Mouse (Mus musculus) left cerebral cortex, adult 9 months (tissue): ENCODE results near the gene Mrps36.
"Not testable (repeated sequence)": the region's sequence is repeated elsewhere in the genome, so short reads cannot be mapped to it uniquely, and the experiment has no call there.

Experiments
- DNase-seq, 2 experiments: peaks; one replicate each; pipeline ENCODE4 v3.0.0; 2022; ENCODE audit warnings: low spot score in 2 of 2

Mrps36 gene

GRCm38 (mm10) chr13:100732756-100733155, 11.7 kb downstream of the Mrps36 start:
- DNase-seq: no peak

DNA sequence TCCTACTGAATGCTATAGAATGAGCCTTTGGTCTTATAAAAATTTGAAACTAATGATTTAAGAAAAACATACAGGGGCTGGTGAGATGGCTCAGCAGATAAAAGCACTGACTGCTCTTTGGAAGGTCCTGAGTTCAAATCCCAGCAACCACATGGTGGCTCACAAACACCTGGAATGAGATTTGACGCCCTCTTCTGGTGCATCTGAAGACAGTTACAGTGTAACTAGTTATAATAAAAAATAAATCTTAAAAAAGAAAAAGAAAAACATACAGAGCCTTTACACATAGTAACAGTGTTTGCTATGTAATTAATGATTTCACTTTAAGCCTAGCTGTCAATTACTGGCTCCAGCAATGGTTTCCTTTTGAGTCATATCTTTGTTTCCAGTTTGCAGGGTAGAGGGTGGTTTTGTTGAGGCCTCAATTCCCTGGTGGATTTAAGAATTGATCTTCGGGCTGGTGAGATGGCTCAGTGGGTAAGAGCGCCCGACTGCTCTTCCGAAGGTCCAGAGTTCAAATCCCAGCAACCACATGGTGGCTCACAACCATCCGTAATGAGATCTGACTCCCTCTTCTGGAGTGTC, 12.9 kb downstream of the Mrps36 start:
- DNase-seq: not testable (repeated sequence)

GRCm38 (mm10) chr13:100730861-100731176, 13.6 kb downstream of the Mrps36 start, which contains the start of gene Cdk7:
Gene Cdk7, minus strand, starts transcription at chr13:100730939.
- peak; percentile 82 to 92 for DNase-seq

GRCm38 (mm10) chr13:100730153-100730860, 14.2 kb downstream of the Mrps36 start:
- peak in 1 of 2 experiments; percentile 5 for DNase-seq

GRCm38 (mm10) chr13:100728530-100728929, 15.9 kb downstream of the Mrps36 start:
- not testable (repeated sequence) for DNase-seq

DNA sequence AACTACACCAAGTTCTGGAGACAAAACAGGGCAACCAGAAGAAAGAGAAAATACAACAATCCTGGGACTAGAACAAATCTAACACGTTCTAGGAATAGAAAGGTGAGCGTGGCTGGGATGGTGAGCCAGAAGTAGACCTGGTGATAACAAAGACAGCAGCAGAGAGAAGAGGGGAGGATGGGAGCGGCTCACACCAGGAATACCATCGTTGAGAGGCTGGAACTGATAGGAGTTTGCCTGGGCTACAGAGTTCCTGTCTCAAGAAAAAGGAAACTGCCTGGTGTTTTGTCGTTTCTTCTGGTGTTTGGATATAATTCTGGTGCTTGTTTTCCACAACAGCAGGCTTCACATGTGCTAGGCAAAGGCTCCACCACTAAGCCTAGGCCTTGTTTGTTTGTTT, 16.4 kb downstream of the Mrps36 start:
- no peak for DNase-seq

GRCm38 (mm10) chr13:100725194-100725593, 19.3 kb downstream of the Mrps36 start:
- no peak for DNase-seq

DNA sequence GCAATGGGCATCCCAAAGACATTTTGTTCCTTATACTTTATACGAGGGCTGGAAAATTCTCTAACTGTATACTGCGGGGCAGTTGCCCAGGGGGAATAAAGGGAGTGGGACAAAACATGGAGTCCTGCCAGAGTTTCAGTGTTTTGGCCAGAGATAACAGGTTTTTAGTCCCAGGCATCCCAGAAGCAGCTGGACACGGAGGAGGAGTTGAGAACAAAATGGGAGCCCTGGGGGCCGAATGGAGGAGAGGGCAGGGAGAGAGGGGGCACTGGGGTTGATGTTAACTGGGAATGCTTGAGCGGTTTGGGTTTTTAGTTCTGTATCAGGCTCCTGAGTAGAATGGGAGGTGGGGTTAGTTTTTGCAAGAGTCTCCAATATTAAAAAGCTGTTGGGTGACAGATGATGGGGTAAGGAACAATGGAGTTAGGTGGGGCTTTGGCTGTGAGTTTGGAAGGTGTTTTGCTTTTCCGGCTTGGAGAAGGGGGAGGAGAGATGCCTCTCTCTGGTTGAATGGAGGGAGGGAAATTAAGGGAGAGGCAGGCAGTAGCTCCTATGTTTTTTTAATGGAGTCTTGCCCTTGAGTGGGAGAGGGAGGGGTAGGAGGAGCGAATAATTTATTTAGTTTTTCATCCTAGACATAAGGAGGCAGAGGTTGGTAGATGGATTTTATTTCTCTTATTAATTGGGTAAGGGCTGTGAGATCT, 20.3 kb downstream of the Mrps36 start:
- no peak for DNase-seq

DNA sequence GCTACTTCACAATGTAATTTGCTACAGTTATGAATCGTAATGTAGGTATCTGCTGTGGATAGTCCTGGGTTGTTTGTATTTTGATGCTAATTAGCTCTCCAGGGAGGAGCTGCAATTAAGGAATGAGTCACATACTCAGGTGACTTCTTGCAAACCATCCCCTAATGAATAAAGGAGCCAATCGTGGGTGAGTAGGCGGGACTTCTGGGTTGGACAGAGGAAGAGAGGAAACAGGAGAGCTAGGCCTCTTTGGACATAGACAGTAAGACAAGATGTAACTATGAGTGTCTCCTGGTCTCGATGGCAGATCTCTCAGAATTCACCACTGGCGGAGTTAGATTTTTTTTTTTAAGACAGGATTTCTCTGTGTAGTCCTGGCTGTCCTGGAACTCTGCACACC, 22.8 kb downstream of the Mrps36 start:
- DNase-seq: no peak

GRCm38 (mm10) chr13:100715467-100715866, 29.0 kb downstream of the Mrps36 start:
- DNase-seq: no peak

DNA sequence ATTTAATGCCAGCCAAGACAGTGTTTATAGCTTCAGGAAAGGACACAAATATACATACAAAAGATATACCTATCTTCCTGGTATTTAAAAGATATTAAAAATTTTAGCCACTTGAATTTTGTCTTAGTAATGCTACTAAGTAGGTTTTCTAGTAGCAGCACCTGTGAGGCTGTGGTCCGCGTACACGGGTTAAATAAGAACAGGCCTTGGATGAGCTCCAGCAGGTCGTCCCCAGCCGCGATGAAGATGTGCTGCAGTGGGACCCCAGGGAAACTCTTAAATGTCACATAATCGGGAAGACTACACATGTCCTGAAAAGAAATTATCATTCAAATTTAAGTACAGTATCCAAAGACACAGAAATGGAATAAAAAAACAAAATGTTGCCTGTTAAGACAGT, 38.3 kb downstream of the Mrps36 start:
- no peak for DNase-seq

DNA sequence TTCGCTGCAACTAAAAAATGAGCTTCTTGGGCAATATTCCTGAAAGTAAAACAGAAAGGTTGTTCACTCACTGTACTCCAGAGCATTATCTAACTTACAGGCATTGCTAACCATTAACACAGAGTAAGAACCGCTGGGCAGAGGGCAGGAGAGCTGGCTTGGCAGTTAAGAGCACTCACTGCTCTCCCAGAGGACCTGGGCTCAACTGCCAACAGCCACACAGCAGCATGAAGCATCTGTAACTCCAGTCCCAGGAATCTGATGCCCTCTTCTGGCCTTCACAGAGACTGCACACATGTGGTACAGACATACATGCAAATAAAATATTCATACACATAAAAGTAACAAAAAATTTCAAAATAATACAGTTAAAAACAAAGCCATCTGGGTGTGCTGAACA, 41.0 kb downstream of the Mrps36 start:
- DNase-seq: no peak

DNA sequence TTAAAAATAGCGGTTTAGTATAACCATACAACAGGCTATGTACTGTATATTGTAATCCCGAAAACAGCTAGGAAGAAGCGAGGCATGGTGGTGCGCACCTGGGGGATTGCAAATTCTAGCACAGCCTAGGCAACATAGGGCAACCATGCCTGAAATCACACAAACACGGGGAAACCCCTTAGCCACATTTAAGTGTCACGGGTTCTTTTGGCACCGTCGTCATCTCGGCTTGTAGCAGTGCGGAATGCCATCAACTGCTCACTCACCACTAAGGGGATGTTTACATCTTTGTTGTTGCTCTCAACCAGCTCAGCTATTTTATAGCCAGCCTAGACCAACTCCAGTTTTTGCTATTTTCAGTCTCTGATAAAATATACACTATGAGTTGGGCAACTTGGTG, 45.6 kb downstream of the Mrps36 start:
- no peak for DNase-seq

- DNase-seq: no peak
Measured at GRCm38 (mm10) chr13:100697541-100697940, 46.9 kb downstream of the Mrps36 start.

DNA sequence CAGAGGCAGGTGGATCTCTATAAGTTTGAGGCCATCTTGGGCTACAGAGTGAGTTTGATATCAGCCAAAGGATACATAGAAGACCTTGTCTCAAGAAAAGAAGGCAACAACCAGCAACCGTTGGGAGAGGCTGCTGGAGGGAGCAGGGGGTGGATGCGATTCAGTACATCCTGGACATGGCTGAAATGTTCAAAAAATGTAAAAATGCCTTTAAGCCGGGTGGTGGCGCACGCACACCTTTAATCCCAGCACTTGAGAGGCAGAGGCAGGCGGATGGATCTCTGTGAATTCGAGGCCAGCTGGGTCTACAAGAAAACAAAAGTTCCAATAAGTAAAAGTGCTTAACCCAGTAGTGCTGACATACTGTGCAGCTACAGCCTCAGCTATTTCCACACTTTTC, 56.9 kb downstream of the Mrps36 start:
- no peak for DNase-seq
